Mouse (Mus musculus) monocyte, adult 2 months (primary cell): ENCODE data around the gene Mta1.

Experiments used
- DNase-seq, 2 experiments: peaks; one replicate each; pipeline ENCODE4 v3.0.0; 2022; ENCODE audit warnings: low spot score in 2 of 2, low read depth in 1 of 2

The Mta1 gene

DNA sequence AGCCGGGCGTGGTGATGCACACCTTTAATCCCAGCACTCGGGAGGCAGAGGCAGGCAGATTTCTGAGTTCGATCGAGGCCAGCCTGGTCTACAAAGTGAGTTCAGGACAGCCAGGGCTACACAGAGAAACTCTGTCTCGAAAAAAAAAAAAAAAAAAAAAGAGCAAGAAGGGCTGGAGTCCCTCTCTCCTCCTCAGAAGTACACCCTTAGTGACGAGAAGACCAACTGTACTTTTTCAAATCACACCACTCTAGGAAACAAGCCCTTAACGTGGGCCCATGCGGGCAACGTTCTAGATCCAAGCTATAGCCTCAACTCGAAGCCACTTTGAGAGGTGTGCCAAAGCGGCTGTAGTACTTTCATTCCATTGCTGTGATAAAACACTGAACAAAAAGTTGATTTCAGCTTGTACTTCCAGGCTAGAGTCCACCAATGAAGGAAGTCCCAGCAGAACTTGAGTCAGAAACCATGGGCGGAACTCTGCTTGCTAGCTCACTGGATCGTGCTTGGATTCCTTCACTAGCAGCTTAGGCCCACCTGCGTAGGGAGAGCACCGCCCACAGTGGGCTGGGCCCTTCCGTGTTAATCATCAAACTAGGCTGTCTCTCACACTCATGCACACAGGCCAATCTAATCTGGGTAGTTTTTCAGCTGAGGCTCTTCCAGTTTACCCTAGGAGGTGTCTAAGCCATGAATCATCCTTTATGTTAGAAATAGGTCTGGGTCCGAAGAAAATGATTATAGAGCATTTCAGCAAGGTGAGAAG, 79.1 kb downstream of the Mta1 start:
- DNase-seq: no peak

DNA sequence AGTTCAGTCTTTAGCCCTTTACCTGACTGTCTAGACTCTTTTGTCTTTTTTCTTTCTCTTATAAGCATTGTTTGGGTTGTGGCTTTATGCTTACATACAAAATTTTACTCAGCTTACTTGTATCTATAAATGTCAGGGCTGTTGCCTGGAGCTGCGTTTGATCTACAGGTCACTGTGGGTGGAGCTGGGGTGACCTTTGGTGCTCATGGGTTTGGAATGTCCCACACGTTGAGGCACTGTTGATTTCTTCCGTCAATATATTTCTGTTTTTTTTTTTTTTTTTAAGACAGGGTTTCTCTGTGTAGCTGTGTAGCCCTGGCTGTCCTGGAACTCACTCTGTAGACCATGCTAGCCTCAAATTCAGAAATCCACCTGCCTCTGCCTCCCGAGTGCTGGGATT, 82.9 kb downstream of the Mta1 start:
- no peak for DNase-seq

DNA sequence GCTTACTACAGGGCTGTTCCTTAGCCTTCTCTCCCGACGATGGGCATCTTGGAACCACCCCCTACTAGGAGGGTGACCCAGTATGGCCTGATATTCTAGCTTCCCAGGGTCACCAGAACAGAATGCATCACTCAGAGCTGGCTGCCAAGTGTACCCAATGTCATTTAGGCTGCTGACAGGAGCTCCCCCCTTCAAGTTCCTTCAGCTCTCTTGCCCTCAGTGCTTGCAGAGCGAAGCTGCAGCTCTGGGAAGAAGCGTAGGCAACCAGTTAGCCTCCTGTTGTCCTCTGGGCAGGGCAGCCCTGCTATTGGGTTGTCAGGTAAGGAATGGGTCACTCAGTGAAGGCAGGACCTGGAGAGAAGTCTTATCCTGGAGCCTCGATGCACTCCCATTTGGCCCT, 86.9 kb downstream of the Mta1 start:
- no peak for DNase-seq

DNA sequence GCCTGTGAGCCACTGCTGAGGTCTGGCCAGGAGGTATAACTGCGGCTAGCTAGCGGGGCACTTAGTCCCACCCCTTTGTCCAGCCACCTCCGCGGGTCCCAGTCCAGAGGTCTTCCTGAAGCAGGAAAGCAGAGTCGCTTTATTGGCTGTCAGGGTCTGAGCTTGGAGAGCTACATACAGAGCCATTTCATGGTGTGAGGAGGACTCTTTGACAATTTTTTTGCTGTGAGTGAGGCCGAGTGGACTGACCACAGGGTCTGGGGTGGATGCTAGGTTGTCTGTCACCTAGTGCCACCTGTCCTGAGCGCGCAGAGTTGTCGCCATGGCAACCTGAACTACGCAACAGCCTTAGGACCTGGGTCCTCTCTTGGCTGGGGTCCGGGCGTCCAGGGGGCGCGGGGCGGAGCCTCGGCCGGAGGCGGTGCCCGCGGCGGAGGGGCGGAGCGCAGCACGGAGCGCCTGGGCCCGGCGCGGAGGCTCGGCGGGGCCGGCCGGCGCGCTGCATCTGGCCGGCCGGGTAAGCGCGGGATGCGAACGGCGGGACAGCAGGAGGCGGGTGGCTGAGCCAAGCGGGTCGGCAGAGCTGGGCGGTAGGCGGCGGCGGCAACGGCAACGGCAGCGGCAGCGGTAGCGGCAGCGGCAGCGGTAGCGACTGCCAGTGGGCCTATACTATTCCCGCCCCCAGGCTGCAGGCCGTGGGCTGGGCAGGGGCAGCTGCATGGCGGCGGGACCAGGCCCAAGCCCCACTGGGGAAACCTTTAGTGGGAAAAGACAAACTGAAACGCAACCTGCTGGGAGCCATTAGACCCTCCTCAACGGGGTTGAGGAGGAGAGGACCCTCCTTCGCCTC, 87.6 kb downstream of the Mta1 start, which contains the start of gene Tmem121:
Gene Tmem121, plus strand, starts transcription at position 489 of the 850 bp plus-strand sequence.
- DNase-seq: no peak

DNA sequence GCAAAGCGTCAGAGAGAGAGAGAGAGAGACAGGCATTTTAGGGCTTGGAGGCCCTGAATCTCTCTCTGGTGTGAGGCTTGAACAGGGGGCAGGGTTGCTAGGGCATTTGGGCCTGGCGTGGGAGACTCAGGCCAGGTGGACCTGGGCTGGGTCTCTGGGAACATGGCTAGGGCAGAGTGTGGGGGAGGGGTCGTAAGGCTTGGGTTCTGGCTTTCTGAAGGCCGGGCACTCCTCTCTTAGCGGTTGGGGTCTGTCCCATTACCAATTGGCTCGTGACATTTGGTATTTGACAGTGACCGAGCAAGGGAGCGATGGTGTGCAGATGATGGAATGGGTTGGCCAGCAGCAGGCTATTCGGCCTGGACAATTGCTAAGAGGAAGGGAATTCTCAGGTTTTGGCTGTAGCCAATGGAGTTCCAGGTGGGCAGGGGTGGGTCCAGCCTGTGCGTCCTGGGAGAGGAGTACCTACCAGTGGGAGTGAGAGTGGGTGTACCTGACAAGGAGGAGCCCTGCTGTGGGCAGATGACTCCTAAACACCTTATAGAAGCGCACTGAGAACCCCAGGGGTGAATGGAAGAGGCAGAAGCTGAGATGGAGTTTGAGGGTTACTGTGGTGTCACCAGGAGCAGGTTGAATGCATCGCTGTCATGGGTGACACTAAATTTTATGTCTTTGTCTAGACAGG, 88.4 kb downstream of the Mta1 start:
- DNase-seq: no peak
